ENCODE assay signal across 9 mouse cellular contexts in genomic region chr19:54248256-54248936, GRCm38 (mm10).
DNase-seq lines count a peak whose midpoint lies in the region; ATAC-seq and TF ChIP-seq lines count a peak whose summit lies in the region.
"Had no signal": no experiment of that assay in that cellular context is flagged by ENCODE, and none has a peak within 500 bp of the region (broad histone marks: within the 10 kb centered on the region; RNA-seq: fewer than 3 reads in every experiment).

No protein-coding gene starts in this region.

- 27% methylated on average over 6 of the region's 6 CpGs for WGBS in forebrain, embryonic 14.5 days
- 22% methylated on average over 6 of the region's 6 CpGs for WGBS in forebrain, embryonic 16.5 days
- WGBS in midbrain, embryonic 10.5 days, result 29% methylated on average over 6 of the region's 6 CpGs
- WGBS in midbrain, embryonic 15.5 days, result 30% methylated on average over 6 of the region's 6 CpGs
- 11% methylated on average over 6 of the region's 6 CpGs for WGBS in stomach, postnatal 0 days

- H3K9ac ChIP-seq in forebrain, embryonic 14.5 days (ENCODE audit: low read length), result no peak overlapping the region
- H3K9ac ChIP-seq in forebrain, embryonic 16.5 days (replicated peaks; ENCODE audit: low read depth, low read length), result no peak overlapping the region
- no peak overlapping the region for H3K9ac ChIP-seq in midbrain, embryonic 15.5 days
- H3K9ac ChIP-seq in stomach, postnatal 0 days (ENCODE audit: low read length), result no peak overlapping the region
- H3K9ac ChIP-seq: limb, embryonic 13.5 days had no signal

- TF ChIP-seq CTCF in stomach, postnatal 0 days (IDR thresholded peaks at IDR 0.05; ENCODE audit: low read depth), result peak; percentile 58

- peak; percentile 31 for DNase-seq in forebrain, embryonic 14.5 days (ENCODE audit: low spot score)
- peak; percentile 19 for DNase-seq in midbrain, embryonic 10.5 days (ENCODE audit: low spot score)
- DNase-seq in gastrocnemius, postnatal 10 days, result peak; percentile 22
- peak; percentile 30 for DNase-seq in stomach, postnatal 0 days (ENCODE audit: low spot score)
- no peak for DNase-seq in right cerebral cortex, adult 18-20 months
- DNase-seq in urinary bladder, postnatal 10 days (ENCODE audit: low spot score), result no peak

- H3K36me3 ChIP-seq in forebrain, embryonic 14.5 days (ENCODE audit: control insufficient read depth, insufficient read depth, low read length), result no peaks in the 10 kb centered on the region
- no peaks in the 10 kb centered on the region for H3K36me3 ChIP-seq in forebrain, embryonic 16.5 days (ENCODE audit: control insufficient read depth, insufficient read depth)
- H3K36me3 ChIP-seq in midbrain, embryonic 10.5 days, result no peaks in the 10 kb centered on the region
- no peaks in the 10 kb centered on the region for H3K36me3 ChIP-seq in midbrain, embryonic 15.5 days (replicated peaks)
- no peaks in the 10 kb centered on the region for H3K36me3 ChIP-seq in stomach, postnatal 0 days (ENCODE audit: control insufficient read depth, insufficient read depth, low read length)
- H3K36me3 ChIP-seq: limb, embryonic 13.5 days had no signal

- no peak overlapping the region for H3K27ac ChIP-seq in forebrain, embryonic 14.5 days (ENCODE audit: low read depth, low read length)
- H3K27ac ChIP-seq in forebrain, embryonic 16.5 days (ENCODE audit: low read length), result no peak overlapping the region
- H3K27ac ChIP-seq in midbrain, embryonic 10.5 days (replicated peaks), result no peak overlapping the region
- H3K27ac ChIP-seq in midbrain, embryonic 15.5 days, result no peak overlapping the region
- H3K27ac ChIP-seq in stomach, postnatal 0 days (replicated peaks), result no peak overlapping the region
- H3K27ac ChIP-seq: limb, embryonic 13.5 days had no signal

- no peak for TF ChIP-seq EP300 in stomach, postnatal 0 days (optimal IDR thresholded peaks at IDR 0.05)

- no peak overlapping the region for H3K4me3 ChIP-seq in forebrain, embryonic 14.5 days (ENCODE audit: low read depth, low read length)
- H3K4me3 ChIP-seq in forebrain, embryonic 16.5 days (replicated peaks; ENCODE audit: low read length), result no peak overlapping the region
- H3K4me3 ChIP-seq in midbrain, embryonic 10.5 days, result no peak overlapping the region
- no peak overlapping the region for H3K4me3 ChIP-seq in midbrain, embryonic 15.5 days
- no peak overlapping the region for H3K4me3 ChIP-seq in stomach, postnatal 0 days (ENCODE audit: low read depth, low read length)
- H3K4me3 ChIP-seq: limb, embryonic 13.5 days had no signal

- H3K9me3 ChIP-seq in forebrain, embryonic 14.5 days (replicated peaks; ENCODE audit: control insufficient read depth, low read length), result no peaks in the 10 kb centered on the region
- no peaks in the 10 kb centered on the region for H3K9me3 ChIP-seq in forebrain, embryonic 16.5 days (ENCODE audit: control insufficient read depth, low read length)
- H3K9me3 ChIP-seq in midbrain, embryonic 10.5 days (replicated peaks), result no peaks in the 10 kb centered on the region
- H3K9me3 ChIP-seq in midbrain, embryonic 15.5 days, result no peaks in the 10 kb centered on the region
- H3K9me3 ChIP-seq in stomach, postnatal 0 days (ENCODE audit: control insufficient read depth, low read length), result no peaks in the 10 kb centered on the region
- H3K9me3 ChIP-seq: limb, embryonic 13.5 days had no signal

- no peaks in the 10 kb centered on the region for H3K27me3 ChIP-seq in forebrain, embryonic 14.5 days (replicated peaks; ENCODE audit: control insufficient read depth, insufficient read depth, low read length)
- H3K27me3 ChIP-seq in forebrain, embryonic 16.5 days (replicated peaks; ENCODE audit: control insufficient read depth, insufficient read depth, low read length), result no peaks in the 10 kb centered on the region
- H3K27me3 ChIP-seq in midbrain, embryonic 10.5 days (ENCODE audit: low read depth, poor library complexity, severe bottlenecking), result no peaks in the 10 kb centered on the region
- H3K27me3 ChIP-seq in midbrain, embryonic 15.5 days (replicated peaks), result no peaks in the 10 kb centered on the region
- no peaks in the 10 kb centered on the region for H3K27me3 ChIP-seq in stomach, postnatal 0 days (ENCODE audit: control insufficient read depth, insufficient read depth, low read length)
- H3K27me3 ChIP-seq: limb, embryonic 13.5 days had no signal

- no peaks in the 10 kb centered on the region for H3K4me1 ChIP-seq in forebrain, embryonic 14.5 days (ENCODE audit: control insufficient read depth, insufficient read depth, low read length)
- no peaks in the 10 kb centered on the region for H3K4me1 ChIP-seq in forebrain, embryonic 16.5 days (replicated peaks; ENCODE audit: control insufficient read depth, insufficient read depth, low read length)
- H3K4me1 ChIP-seq in midbrain, embryonic 10.5 days, result no peaks in the 10 kb centered on the region; the same call in 1 of the 2 replicates
- 0 out of 2 replicates have a peak, but pooled peaks cover 6% of the 10 kb centered on the region for H3K4me1 ChIP-seq in midbrain, embryonic 15.5 days
- H3K4me1 ChIP-seq in stomach, postnatal 0 days (replicated peaks; ENCODE audit: control insufficient read depth, insufficient read depth), result no peaks in the 10 kb centered on the region
- H3K4me1 ChIP-seq: limb, embryonic 13.5 days had no signal

- H3K4me2 ChIP-seq in forebrain, embryonic 14.5 days (ENCODE audit: low read length), result no peak overlapping the region
- no peak overlapping the region for H3K4me2 ChIP-seq in forebrain, embryonic 16.5 days (ENCODE audit: low read length)
- H3K4me2 ChIP-seq in midbrain, embryonic 15.5 days, result no peak overlapping the region
- no peak overlapping the region for H3K4me2 ChIP-seq in stomach, postnatal 0 days (replicated peaks; ENCODE audit: low read depth)
- H3K4me2 ChIP-seq: limb, embryonic 13.5 days had no signal

- ATAC-seq in forebrain, embryonic 14.5 days, result no peak
- no peak for ATAC-seq in forebrain, embryonic 16.5 days
- no peak for ATAC-seq in midbrain, embryonic 15.5 days (replicated peaks)
- no peak for ATAC-seq in stomach, postnatal 0 days (ENCODE audit: low FRiP score, low TSS enrichment)

Comparison
In these comparisons a context has a peak if more than half of its experiments do, and no peak if none do; other contexts are left out.
1. DNase-seq: peak in forebrain, embryonic 14.5 days (single experiment), midbrain, embryonic 10.5 days (single experiment), gastrocnemius, postnatal 10 days (single experiment) and stomach, postnatal 0 days (single experiment); none in right cerebral cortex, adult 18-20 months (single experiment) and urinary bladder, postnatal 10 days (single experiment).